Mouse (Mus musculus) cerebellum, postnatal 10 days (tissue): ENCODE data around the gene Asic2.

Experiments used
- DNase-seq, 2 experiments: peaks; one replicate each; pipeline ENCODE4 v3.0.0; 2021; ENCODE audit warnings: mixed read lengths in 2 of 2

Gene Asic2

GRCm38 (mm10) chr11:81508385-81509233 lies 459.6 kb downstream of the Asic2 start:
- DNase-seq, result peak; percentile 18 to 30

DNA sequence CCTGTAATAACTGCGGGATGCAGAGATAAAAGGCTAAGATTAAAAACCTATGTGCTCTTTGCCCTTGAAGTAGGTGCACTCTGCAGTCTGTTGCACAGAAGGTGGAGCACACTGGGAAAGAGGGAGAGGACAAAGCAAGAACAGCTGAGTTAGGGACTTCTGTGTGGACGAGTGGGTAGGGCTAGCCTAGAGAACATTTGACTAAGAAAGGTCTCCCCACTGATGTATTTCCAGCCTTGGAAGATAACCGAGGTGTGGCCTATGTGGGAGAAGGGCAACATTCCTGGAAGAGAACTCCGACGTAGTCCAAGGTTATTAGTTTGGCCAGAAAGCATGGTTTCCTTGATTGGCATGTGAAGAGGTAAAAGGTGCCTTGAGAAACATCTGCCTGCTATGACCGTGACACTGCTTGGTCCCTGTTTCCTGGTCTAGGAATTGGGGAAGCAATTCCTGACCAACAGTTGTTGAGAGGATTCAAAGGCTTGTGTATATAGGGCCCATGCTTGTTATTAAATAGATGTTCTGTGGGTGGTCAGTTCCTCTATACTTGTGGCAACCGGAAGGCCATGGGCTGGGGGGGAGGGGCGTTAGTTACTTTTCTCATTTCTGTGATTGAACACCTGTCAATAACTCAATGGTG lies 463.3 kb downstream of the Asic2 start:
- no peak for DNase-seq

- no peak for DNase-seq
These were observed 466.6 kb downstream of the Asic2 start for GRCm38 (mm10) chr11:81501473-81502246.

GRCm38 (mm10) chr11:81498990-81499389 lies 469.3 kb downstream of the Asic2 start:
- DNase-seq, result peak in 1 of 2 experiments; percentile 18

GRCm38 (mm10) chr11:81497652-81498391 lies 470.4 kb downstream of the Asic2 start:
- peak; percentile 45 to 52 for DNase-seq

DNA sequence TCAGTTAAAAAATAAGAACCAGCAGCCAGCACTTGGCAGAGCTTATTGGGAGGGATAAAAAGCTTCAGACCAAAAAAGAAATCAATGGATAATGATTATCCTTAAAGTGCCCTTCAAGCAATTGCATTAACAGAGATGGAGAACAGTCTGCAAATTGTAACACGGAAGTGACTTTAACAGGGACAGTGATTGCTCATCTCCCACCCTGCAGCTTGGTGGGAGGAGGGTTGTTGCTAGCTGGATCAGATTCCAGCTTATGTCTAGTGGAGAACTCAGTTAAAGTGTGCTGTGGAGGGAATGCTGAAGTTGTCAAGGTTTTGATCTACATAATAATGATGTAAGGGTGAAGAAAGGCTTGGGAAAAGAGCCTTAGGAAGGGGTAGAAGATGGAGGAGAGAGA lies 471.8 kb downstream of the Asic2 start:
- DNase-seq, result no peak

DNA sequence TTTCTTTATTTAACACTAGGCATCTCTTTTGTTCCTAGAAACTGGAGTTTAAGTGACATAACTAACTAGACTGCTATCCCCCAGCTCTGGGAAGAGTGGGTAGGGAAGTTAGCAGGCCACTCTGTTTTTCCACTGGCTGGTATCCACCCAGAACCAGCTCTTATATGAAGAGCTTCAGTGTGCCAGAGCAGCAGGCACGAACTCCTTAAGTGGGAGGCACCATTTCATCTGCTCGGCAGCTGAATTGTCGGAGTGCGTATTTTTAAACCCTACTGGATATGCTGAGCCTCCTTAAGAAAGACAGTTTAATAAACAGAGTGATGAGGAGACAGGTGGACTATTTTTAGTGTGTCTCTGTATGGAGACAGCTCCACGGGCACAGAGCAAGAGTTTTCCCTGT lies 475.9 kb downstream of the Asic2 start:
- DNase-seq, result no peak

DNA sequence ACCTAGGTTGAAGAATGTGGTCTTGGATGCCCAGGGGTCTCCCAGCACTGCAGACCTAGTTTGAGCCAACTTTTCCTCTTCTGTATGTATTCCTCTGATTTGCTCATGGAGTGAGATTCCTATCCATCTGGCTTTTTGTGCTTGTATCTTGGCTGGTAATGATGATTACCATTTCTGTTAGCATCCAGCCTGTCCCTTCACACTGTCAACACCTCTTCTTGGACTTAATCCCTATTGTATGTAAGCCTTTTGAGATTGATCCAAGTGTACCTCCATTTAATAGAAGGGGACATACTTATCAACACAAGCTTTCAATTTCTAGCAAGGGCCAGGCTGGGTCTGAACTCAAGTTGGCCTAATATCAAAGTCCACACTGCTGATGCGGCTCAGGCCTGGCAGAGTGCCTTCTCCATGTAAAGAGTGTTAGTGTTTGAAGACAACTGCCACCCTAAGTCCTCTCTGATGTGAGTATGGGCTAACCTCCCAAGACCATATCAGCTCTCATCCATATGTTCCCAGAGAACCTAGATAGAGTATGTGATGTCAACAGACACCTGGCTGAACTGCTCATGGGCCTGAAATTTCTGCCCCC lies 479.0 kb downstream of the Asic2 start:
- peak; percentile 45 to 51 for DNase-seq

DNA sequence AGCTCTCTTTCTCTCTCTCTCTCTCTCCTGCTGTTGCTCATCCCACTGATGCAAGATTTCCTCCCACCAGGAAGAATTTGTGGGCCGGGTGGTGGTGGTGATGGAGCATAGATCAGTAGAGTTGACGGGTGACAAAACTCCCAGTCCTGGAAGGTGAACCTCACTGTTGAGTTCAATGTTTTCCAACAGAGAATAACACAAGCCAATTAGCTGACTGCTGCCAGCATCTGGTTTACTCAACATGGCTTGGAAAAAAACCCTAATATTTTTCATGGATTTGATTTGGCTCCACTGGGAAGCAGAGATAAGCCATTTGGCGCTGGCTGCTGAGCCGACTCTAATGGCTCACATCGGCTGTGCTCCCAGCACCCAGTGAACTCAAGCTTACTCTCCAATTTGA lies 479.6 kb downstream of the Asic2 start:
- peak in 1 of 2 experiments; percentile 22 for DNase-seq

DNA sequence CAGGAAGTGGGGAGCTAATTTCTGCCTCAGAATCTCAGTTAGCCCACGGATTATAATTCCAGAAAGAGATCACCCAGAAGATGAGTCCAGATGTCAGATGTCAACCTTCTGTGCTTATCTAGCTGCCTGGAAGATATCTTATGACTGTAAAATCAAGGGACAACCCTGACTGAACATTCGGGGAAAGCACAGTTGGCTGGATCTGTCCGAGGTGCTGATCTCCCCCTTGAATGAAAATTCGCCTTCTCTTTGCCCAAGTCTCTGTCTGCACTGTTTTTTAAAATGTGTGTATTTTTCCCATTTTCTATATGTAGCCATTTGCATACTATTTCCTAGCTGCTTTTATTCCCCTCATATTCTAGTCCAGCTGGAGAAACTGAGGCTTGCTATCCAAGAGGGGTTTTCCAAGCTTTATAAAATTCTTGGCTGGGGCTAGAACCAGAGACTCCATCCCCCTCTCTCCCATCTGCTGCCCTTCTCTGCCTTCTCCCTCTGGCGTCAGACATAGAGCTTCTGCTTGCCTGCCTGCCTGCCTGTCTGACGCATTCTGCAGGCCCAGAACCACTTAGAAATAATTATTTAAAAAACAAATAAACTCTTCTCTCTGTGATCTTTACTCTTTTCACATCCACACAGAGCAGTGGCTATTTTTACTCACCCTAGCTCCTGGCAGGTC lies 481.9 kb downstream of the Asic2 start:
- DNase-seq, result peak; percentile 75 to 78

- DNase-seq, result peak; percentile 54 to 57
These were observed 487.1 kb downstream of the Asic2 start for GRCm38 (mm10) chr11:81481198-81481597.

GRCm38 (mm10) chr11:81476231-81476630 lies 492.0 kb downstream of the Asic2 start:
- peak; percentile 55 to 68 for DNase-seq

GRCm38 (mm10) chr11:81474121-81474520 lies 494.1 kb downstream of the Asic2 start:
- peak; percentile 63 to 71 for DNase-seq

- DNase-seq, result peak; percentile 85 to 86
These were observed 506.1 kb downstream of the Asic2 start for GRCm38 (mm10) chr11:81462199-81462598.

GRCm38 (mm10) chr11:81461748-81462147 lies 506.5 kb downstream of the Asic2 start:
- no peak for DNase-seq

GRCm38 (mm10) chr11:81454921-81455320 lies 513.3 kb downstream of the Asic2 start:
- DNase-seq, result peak; percentile 93

GRCm38 (mm10) chr11:81454111-81454510 lies 514.1 kb downstream of the Asic2 start:
- DNase-seq, result peak; percentile 44 to 56

- no peak for DNase-seq
These were observed 519.0 kb downstream of the Asic2 start for GRCm38 (mm10) chr11:81449271-81449705.

- no peak for DNase-seq
These were observed 521.9 kb downstream of the Asic2 start for GRCm38 (mm10) chr11:81446347-81446746.

- DNase-seq, result peak; percentile 35 to 47
These were observed 541.4 kb downstream of the Asic2 start for GRCm38 (mm10) chr11:81426857-81427256.

DNA sequence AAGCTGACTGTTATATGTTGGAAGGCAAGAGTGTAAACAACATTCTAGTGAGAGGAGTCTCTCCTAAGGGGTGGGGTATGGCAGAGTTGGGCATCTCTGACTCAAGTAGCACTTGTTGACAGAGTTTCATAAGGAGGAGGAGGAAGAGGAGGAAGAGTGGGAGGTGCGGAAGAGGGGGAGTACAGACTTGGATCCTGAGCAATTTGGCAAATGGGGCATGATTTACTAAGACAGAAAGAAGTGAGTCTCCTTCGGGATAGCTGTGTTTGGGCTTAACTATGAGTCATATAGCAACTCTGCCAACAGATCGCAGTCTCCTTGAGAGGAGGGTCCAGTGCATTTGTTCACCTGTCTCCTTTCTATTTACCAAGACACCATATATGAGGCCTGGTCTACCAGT lies 549.1 kb downstream of the Asic2 start:
- no peak for DNase-seq
